Mouse (Mus musculus) left cerebral cortex, postnatal 36 days (tissue): ENCODE data around the gene Olfr356. TPM values are rescaled to one million over a fixed set of nuclear protein-coding genes. Genes with fewer than 3 reads are reported as not detected.

Experiments
- DNase-seq, 2 experiments: peaks; one replicate each; pipeline ENCODE4 v3.0.0; 2021 to 2022; ENCODE audit warnings: low spot score in 2 of 2, mixed read lengths in 1 of 2
- intact Hi-C: fragments of 180-260 bp; cut with DNase I; formaldehyde crosslinking; loops from one replicate; pipeline ENCODE4 v1.15.1; 2025
- total RNA-seq, 2 experiments: library from RNA; stranded (reverse); gene quantifications; 2 replicates each; pipeline ENCODE4 v1.2.3; 2021

Gene Olfr356
- not detected for total RNA-seq

- intact Hi-C loops: no loop called here
- DNase-seq: no peak
Measured at GRCm38 (mm10) chr2:36936821-36937220, at the start of gene Olfr356. Gene Olfr356, plus strand, starts transcription at chr2:36937121.

DNA sequence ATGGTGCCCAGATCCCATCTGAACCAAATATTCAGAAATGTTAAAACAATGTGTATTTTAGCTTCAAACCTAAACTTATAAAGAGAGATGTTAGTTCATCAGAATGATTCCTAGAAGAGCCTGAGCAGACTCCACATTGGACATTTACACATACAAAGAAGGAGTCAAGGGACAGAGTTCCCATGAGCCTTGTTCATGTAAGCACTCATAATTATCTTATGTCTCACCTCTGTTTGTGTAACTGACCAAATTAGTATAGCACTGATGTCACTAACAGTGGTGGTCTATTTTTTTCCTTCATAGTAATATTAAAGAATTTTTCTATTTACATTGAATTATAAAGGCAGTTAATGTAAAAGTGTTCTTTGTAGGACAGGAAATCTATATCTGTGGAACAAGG lies 44.1 kb upstream of the Olfr356 start, which contains the start of gene Olfr353:
Gene Olfr353 (minus strand): TSS at position 101 of the 400 bp plus-strand sequence.
- DNase-seq: no peak
- intact Hi-C loops: no loop called here

- no peak for DNase-seq
- intact Hi-C loops: no loop called here
Measured at GRCm38 (mm10) chr2:36897114-36897513, 39.8 kb upstream of the Olfr356 start.

- DNase-seq: no peak
- intact Hi-C loops: no loop called here
Measured at GRCm38 (mm10) chr2:36905380-36905779, 31.5 kb upstream of the Olfr356 start, which contains the start of gene Olfr354. Gene Olfr354, plus strand, starts transcription at chr2:36905680.

- intact Hi-C loops: no loop called here
- DNase-seq: no peak
Measured at GRCm38 (mm10) chr2:36928797-36929196, 8.1 kb upstream of the Olfr356 start, which contains the start of gene Olfr355. Gene Olfr355, minus strand, starts transcription at chr2:36928897.

Other genes starting within 250 kb of the Olfr356 start
- not detected for gene Olfr347, start 205.2 kb upstream of the Olfr356 start, total RNA-seq
- gene Olfr348, start 152.8 kb upstream of the Olfr356 start, total RNA-seq: not detected
- gene Olfr50, start 146.6 kb upstream of the Olfr356 start, total RNA-seq: not detected
- gene Olfr3, start 120.1 kb upstream of the Olfr356 start, total RNA-seq: not detected
- not detected for gene Olfr350, start 90.8 kb upstream of the Olfr356 start, total RNA-seq
- gene Olfr351, start 74.5 kb upstream of the Olfr356 start, total RNA-seq: not detected
- not detected for gene Olfr352, start 68.7 kb upstream of the Olfr356 start, total RNA-seq
- not detected for gene Olfr353, start 44.2 kb upstream of the Olfr356 start, total RNA-seq
- not detected for gene Olfr354, start 31.4 kb upstream of the Olfr356 start, total RNA-seq
- gene Olfr355, start 8.2 kb upstream of the Olfr356 start, total RNA-seq: not detected
- gene Olfr357, start 56.7 kb downstream of the Olfr356 start, total RNA-seq: not detected
- not detected for gene Olfr358, start 72.2 kb downstream of the Olfr356 start, total RNA-seq
- gene Olfr360, start 128.6 kb downstream of the Olfr356 start, total RNA-seq: not detected
- gene Olfr361, start 152.2 kb downstream of the Olfr356 start, total RNA-seq: not detected
- not detected for gene Olfr362, start 180.8 kb downstream of the Olfr356 start, total RNA-seq
- not detected for gene Olfr364-ps1, start 202.2 kb downstream of the Olfr356 start, total RNA-seq